In the genomic region with DNA sequence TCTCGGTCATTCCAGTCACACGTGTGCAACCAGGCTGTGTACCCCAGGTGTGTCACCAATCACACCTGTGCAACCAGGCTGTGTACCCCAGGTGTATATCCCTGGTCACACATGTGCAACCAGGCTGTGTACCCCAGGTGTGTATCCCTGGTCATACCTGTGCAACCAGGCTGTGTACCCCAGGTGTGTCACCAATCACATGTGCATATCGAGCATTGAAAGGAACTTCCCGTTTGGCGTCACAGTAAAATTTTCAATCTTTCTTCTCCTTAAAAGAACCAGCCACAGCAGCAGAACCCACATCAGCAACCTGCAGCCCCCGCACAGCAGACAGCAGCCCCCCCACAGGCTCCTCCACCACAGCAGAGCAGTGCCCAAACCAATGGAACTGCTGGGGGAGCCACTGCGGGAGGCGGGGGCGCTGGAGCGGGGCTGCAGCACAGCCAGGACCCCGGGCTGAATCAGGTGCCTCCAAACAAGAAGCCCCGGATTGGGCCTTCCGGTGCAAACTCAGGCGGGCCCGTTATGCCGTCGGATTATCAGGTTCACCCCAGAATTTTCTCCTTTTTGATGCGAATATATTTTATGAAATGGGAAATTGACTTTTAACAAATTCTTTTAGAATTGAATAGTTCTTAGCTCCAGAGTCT, we compare ENCODE assay signal across 12 mouse cellular contexts.
DNase-seq lines count a peak whose midpoint lies in the region; ATAC-seq and TF ChIP-seq lines count a peak whose summit lies in the region.
"Had no signal": no experiment of that assay in that cellular context is flagged by ENCODE, and none has a peak within 500 bp of the region (broad histone marks: within the 10 kb centered on the region; RNA-seq: fewer than 3 reads in every experiment).

No protein-coding gene starts in this region.

- H3K4me2 ChIP-seq in heart, embryonic 13.5 days = no peak overlapping the region
- no peak overlapping the region for H3K4me2 ChIP-seq in intestine, embryonic 15.5 days (replicated peaks)
- H3K4me2 ChIP-seq: embryonic facial prominence, embryonic 13.5 days; midbrain, embryonic 11.5 days had no signal

- no peak for TF ChIP-seq POLR2A in spleen, adult 2 months (IDR thresholded peaks at IDR 0.05; ENCODE audit: low read depth, low read length)

- H3K27me3 ChIP-seq in heart, embryonic 13.5 days (replicated peaks) = no peaks in the 10 kb centered on the region
- no peaks in the 10 kb centered on the region for H3K27me3 ChIP-seq in spleen, adult 2 months (ENCODE audit: control insufficient read depth, insufficient read depth, low read length)
- no peaks in the 10 kb centered on the region for H3K27me3 ChIP-seq in intestine, embryonic 15.5 days (replicated peaks)
- no peaks in the 10 kb centered on the region for H3K27me3 ChIP-seq in splenic B cell, adult 2 months (ENCODE audit: control insufficient read depth, insufficient read depth, low read length, poor library complexity, severe bottlenecking)
- H3K27me3 ChIP-seq: embryonic facial prominence, embryonic 13.5 days had no signal

- TF ChIP-seq CTCF in spleen, adult 2 months (IDR thresholded peaks at IDR 0.05; ENCODE audit: extremely low read depth, insufficient read depth, insufficient read length, insufficient replicate concordance) = no peak

- intact Hi-C loops in heart, postnatal 10 days (cut with DNase I) = no loop called here

- no peak for ATAC-seq in heart, embryonic 13.5 days (ENCODE audit: extremely low read depth, insufficient number of reproducible peaks, low FRiP score, low TSS enrichment)
- no peak for ATAC-seq in intestine, embryonic 15.5 days

- peaks cover 44% of the 10 kb centered on the region for H3K36me3 ChIP-seq in heart, embryonic 13.5 days
- H3K36me3 ChIP-seq in spleen, adult 2 months (ENCODE audit: control insufficient read depth, insufficient read depth, low read length) = no peaks in the 10 kb centered on the region
- peaks cover 7% of the 10 kb centered on the region; the same call in 1 of the 2 replicates for H3K36me3 ChIP-seq in intestine, embryonic 15.5 days
- no peaks in the 10 kb centered on the region for H3K36me3 ChIP-seq in splenic B cell, adult 2 months (ENCODE audit: control insufficient read depth, insufficient read depth, low read length, poor library complexity, severe bottlenecking)

- H3K4me3 ChIP-seq in heart, embryonic 13.5 days = no peak overlapping the region
- no peak overlapping the region for H3K4me3 ChIP-seq in spleen, adult 2 months (ENCODE audit: extremely low read depth, insufficient read depth, insufficient read length)
- H3K4me3 ChIP-seq in intestine, embryonic 15.5 days (replicated peaks) = no peak overlapping the region
- H3K4me3 ChIP-seq: embryonic facial prominence, embryonic 13.5 days had no signal

- H3K9me3 ChIP-seq in heart, embryonic 13.5 days = no peaks in the 10 kb centered on the region
- H3K9me3 ChIP-seq in intestine, embryonic 15.5 days = no peaks in the 10 kb centered on the region
- H3K9me3 ChIP-seq: embryonic facial prominence, embryonic 13.5 days had no signal

- no peak overlapping the region for H3K9ac ChIP-seq in heart, embryonic 13.5 days
- H3K9ac ChIP-seq in intestine, embryonic 15.5 days = no peak overlapping the region
- H3K9ac ChIP-seq: embryonic facial prominence, embryonic 13.5 days; liver, embryonic 14.5 days had no signal

- DNase-seq in heart, postnatal 10 days = no peak
- peak in 1 of 2 experiments; percentile 29 for DNase-seq in spleen, adult 2 months (ENCODE audit: low read depth in 1 of 2, low spot score in 2 of 2)
- DNase-seq in spleen, postnatal 14 days (ENCODE audit: low spot score in 2 of 2) = no peak
- peak; percentile 64 for DNase-seq in splenic B cell, adult 2 months (ENCODE audit: low read depth, low spot score)
- DNase-seq in cerebellum, adult 11-12 months = no peak
- no peak for DNase-seq in c-Kit-positive CD71-positive TER-119-positive erythroid progenitor cells, embryonic 14.5 days (ENCODE audit: low spot score)
- DNase-seq: kidney, adult 18-20 months had no signal

- WGBS in heart, embryonic 13.5 days = 90% methylated on average over 18 of the region's 18 CpGs
- WGBS in spleen, adult 2 months = 65% methylated on average over 18 of the region's 18 CpGs
- WGBS in intestine, embryonic 15.5 days = 94% methylated on average over 18 of the region's 18 CpGs

- peak overlapping the region; percentile 29; the same call in 1 of the 2 replicates for H3K27ac ChIP-seq in heart, embryonic 13.5 days (replicated peaks)
- peak overlapping the region; percentile 87 for H3K27ac ChIP-seq in spleen, adult 2 months (ENCODE audit: insufficient read depth, low read length)
- H3K27ac ChIP-seq in intestine, embryonic 15.5 days = 0 out of 2 replicates have a peak overlapping the region, but pooled peaks have one; percentile 66
- H3K27ac ChIP-seq: embryonic facial prominence, embryonic 13.5 days; liver, embryonic 14.5 days had no signal

- peaks cover 4% of the 10 kb centered on the region; the same call in 1 of the 2 replicates for H3K4me1 ChIP-seq in heart, embryonic 13.5 days
- H3K4me1 ChIP-seq in spleen, adult 2 months (ENCODE audit: control insufficient read depth, insufficient read depth, insufficient read length) = peaks cover 44% of the 10 kb centered on the region
- H3K4me1 ChIP-seq in intestine, embryonic 15.5 days (replicated peaks) = peaks cover 2% of the 10 kb centered on the region; the same call in 1 of the 2 replicates
- H3K4me1 ChIP-seq: embryonic facial prominence, embryonic 13.5 days had no signal

Comparison
In these comparisons a context has a peak if more than half of its experiments do, and no peak if none do; other contexts are left out.
1. H3K27ac ChIP-seq: peak in every context shown above with its lines; median percentile 87 in spleen, adult 2 months; 66 in intestine, embryonic 15.5 days; 29 in heart, embryonic 13.5 days.